Mouse (Mus musculus): Measurements from ENCODE around the gene Armc7. TPM values are rescaled to one million over a fixed set of nuclear protein-coding genes. Genes with fewer than 3 reads are reported as not detected.

The Armc7 gene
- total and polyA plus RNA-seq, 3 experiments: 6.0 to 24.4 (median 7.8) TPM

GRCm38 (mm10) chr11:115441417-115441816, 34.0 kb upstream of the Armc7 start:
- ATAC-seq (ENCODE audit: extremely low read depth, insufficient number of reproducible peaks, low FRiP score, poor library complexity, severe bottlenecking): no peak
- peaks cover 29% of the 10 kb centered on the region for H3K27me3 ChIP-seq (ENCODE audit: insufficient read depth, low read length)
- no peak for DNase-seq (ENCODE audit: low spot score)
- H3K36me3 ChIP-seq (replicated peaks): no peaks in the 10 kb centered on the region
- H3K4me1 ChIP-seq (ENCODE audit: insufficient read depth, low read depth, low read length): peaks cover 23% of the 10 kb centered on the region
- no peak overlapping the region for H3K4me3 ChIP-seq (ENCODE audit: low read depth, low read length)
- peaks cover 7% of the 10 kb centered on the region; the same call in 1 of the 2 replicates for H3K9me3 ChIP-seq (replicated peaks)
- no peak for TF ChIP-seq POLR2AphosphoS5 (IDR thresholded peaks at IDR 0.05; ENCODE audit: insufficient replicate concordance, low read depth, low read length)
- TF ChIP-seq GATA2 (IDR thresholded peaks at IDR 0.05; ENCODE audit: borderline replicate concordance, low read depth, low read length): no peak
- TF ChIP-seq CTCF (IDR thresholded peaks at IDR 0.05; ENCODE audit: low read depth, low read length): no peak
- TF ChIP-seq TAL1 (conservative IDR thresholded peaks at IDR 0.05; ENCODE audit: low read depth, low read length): no peak
- TF ChIP-seq GATA1 (IDR thresholded peaks at IDR 0.05; ENCODE audit: borderline replicate concordance, low read length): no peak

- Histone ChIP-seq H3K27me3 (ENCODE audit: insufficient read depth, low read length) (peaks cover 55% of the 10 kb centered on the region), H3K4me3 (ENCODE audit: low read depth, low read length) (no peak overlapping the region), H3K4me1 (ENCODE audit: insufficient read depth, low read depth, low read length) (no peaks in the 10 kb centered on the region), H3K36me3 (replicated peaks) (no peaks in the 10 kb centered on the region), H3K9me3 (replicated peaks) (no peaks in the 10 kb centered on the region)
- ATAC-seq (ENCODE audit: extremely low read depth, insufficient number of reproducible peaks, low FRiP score, poor library complexity, severe bottlenecking) (no peak), DNase-seq (ENCODE audit: low spot score) (no peak)
- TF ChIP-seq POLR2AphosphoS5 (IDR thresholded peaks at IDR 0.05; ENCODE audit: insufficient replicate concordance, low read depth, low read length) (no peak), TAL1 (conservative IDR thresholded peaks at IDR 0.05; ENCODE audit: low read depth, low read length) (no peak), GATA1 (IDR thresholded peaks at IDR 0.05; ENCODE audit: borderline replicate concordance, low read length) (no peak), CTCF (IDR thresholded peaks at IDR 0.05; ENCODE audit: low read depth, low read length) (no peak), GATA2 (IDR thresholded peaks at IDR 0.05; ENCODE audit: borderline replicate concordance, low read depth, low read length) (no peak)
Observed at GRCm38 (mm10) chr11:115446906-115447305, 28.6 kb upstream of the Armc7 start.

- ATAC-seq (ENCODE audit: extremely low read depth, insufficient number of reproducible peaks, low FRiP score, poor library complexity, severe bottlenecking) (no peak), DNase-seq (ENCODE audit: low spot score) (no peak)
- H3K27me3 ChIP-seq (ENCODE audit: insufficient read depth, low read length): peaks cover 55% of the 10 kb centered on the region
- TF ChIP-seq TAL1 (conservative IDR thresholded peaks at IDR 0.05; ENCODE audit: low read depth, low read length): no peak
- no peak for TF ChIP-seq CTCF (IDR thresholded peaks at IDR 0.05; ENCODE audit: low read depth, low read length)
- TF ChIP-seq POLR2AphosphoS5 (IDR thresholded peaks at IDR 0.05; ENCODE audit: insufficient replicate concordance, low read depth, low read length): no peak
- TF ChIP-seq GATA1 (IDR thresholded peaks at IDR 0.05; ENCODE audit: borderline replicate concordance, low read length): no peak
- TF ChIP-seq GATA2 (IDR thresholded peaks at IDR 0.05; ENCODE audit: borderline replicate concordance, low read depth, low read length): no peak
- no peaks in the 10 kb centered on the region for H3K36me3 ChIP-seq (replicated peaks)
- no peak overlapping the region for H3K4me3 ChIP-seq (ENCODE audit: low read depth, low read length)
- H3K4me1 ChIP-seq (ENCODE audit: insufficient read depth, low read depth, low read length): no peaks in the 10 kb centered on the region
- no peaks in the 10 kb centered on the region for H3K9me3 ChIP-seq (replicated peaks)
Observed at GRCm38 (mm10) chr11:115447321-115447885, 28.1 kb upstream of the Armc7 start.

GRCm38 (mm10) chr11:115448075-115448474, 27.4 kb upstream of the Armc7 start:
- Histone ChIP-seq H3K27me3 (ENCODE audit: insufficient read depth, low read length) (peaks cover 55% of the 10 kb centered on the region), H3K36me3 (replicated peaks) (no peaks in the 10 kb centered on the region), H3K4me3 (ENCODE audit: low read depth, low read length) (no peak overlapping the region), H3K9me3 (replicated peaks) (no peaks in the 10 kb centered on the region), H3K4me1 (ENCODE audit: insufficient read depth, low read depth, low read length) (no peaks in the 10 kb centered on the region)
- no peak for TF ChIP-seq CTCF (IDR thresholded peaks at IDR 0.05; ENCODE audit: low read depth, low read length)
- TF ChIP-seq POLR2AphosphoS5 (IDR thresholded peaks at IDR 0.05; ENCODE audit: insufficient replicate concordance, low read depth, low read length): no peak
- TF ChIP-seq TAL1 (conservative IDR thresholded peaks at IDR 0.05; ENCODE audit: low read depth, low read length): no peak
- TF ChIP-seq GATA1 (IDR thresholded peaks at IDR 0.05; ENCODE audit: borderline replicate concordance, low read length): no peak
- TF ChIP-seq GATA2 (IDR thresholded peaks at IDR 0.05; ENCODE audit: borderline replicate concordance, low read depth, low read length): no peak
- ATAC-seq (ENCODE audit: extremely low read depth, insufficient number of reproducible peaks, low FRiP score, poor library complexity, severe bottlenecking): no peak
- DNase-seq (ENCODE audit: low spot score): no peak

GRCm38 (mm10) chr11:115448998-115449397, 26.5 kb upstream of the Armc7 start:
- Histone ChIP-seq H3K9me3 (replicated peaks) (no peaks in the 10 kb centered on the region), H3K4me1 (ENCODE audit: insufficient read depth, low read depth, low read length) (no peaks in the 10 kb centered on the region), H3K4me3 (ENCODE audit: low read depth, low read length) (no peak overlapping the region), H3K27me3 (ENCODE audit: insufficient read depth, low read length) (peaks cover 54% of the 10 kb centered on the region), H3K36me3 (replicated peaks) (no peaks in the 10 kb centered on the region)
- TF ChIP-seq POLR2AphosphoS5 (IDR thresholded peaks at IDR 0.05; ENCODE audit: insufficient replicate concordance, low read depth, low read length) (no peak), CTCF (IDR thresholded peaks at IDR 0.05; ENCODE audit: low read depth, low read length) (no peak), TAL1 (conservative IDR thresholded peaks at IDR 0.05; ENCODE audit: low read depth, low read length) (no peak), GATA2 (IDR thresholded peaks at IDR 0.05; ENCODE audit: borderline replicate concordance, low read depth, low read length) (no peak), GATA1 (IDR thresholded peaks at IDR 0.05; ENCODE audit: borderline replicate concordance, low read length) (no peak)
- ATAC-seq (ENCODE audit: extremely low read depth, insufficient number of reproducible peaks, low FRiP score, poor library complexity, severe bottlenecking) (no peak), DNase-seq (ENCODE audit: low spot score) (no peak)

- ATAC-seq (ENCODE audit: extremely low read depth, insufficient number of reproducible peaks, low FRiP score, poor library complexity, severe bottlenecking): no peak
- Histone ChIP-seq H3K27me3 (ENCODE audit: insufficient read depth, low read length) (peaks cover 50% of the 10 kb centered on the region), H3K4me1 (ENCODE audit: insufficient read depth, low read depth, low read length) (no peaks in the 10 kb centered on the region), H3K4me3 (ENCODE audit: low read depth, low read length) (no peak overlapping the region), H3K9me3 (replicated peaks) (no peaks in the 10 kb centered on the region; the same call in 1 of the 2 replicates), H3K36me3 (replicated peaks) (no peaks in the 10 kb centered on the region)
- TF ChIP-seq CTCF (IDR thresholded peaks at IDR 0.05; ENCODE audit: low read depth, low read length) (no peak), GATA1 (IDR thresholded peaks at IDR 0.05; ENCODE audit: borderline replicate concordance, low read length) (no peak), POLR2AphosphoS5 (IDR thresholded peaks at IDR 0.05; ENCODE audit: insufficient replicate concordance, low read depth, low read length) (no peak), TAL1 (conservative IDR thresholded peaks at IDR 0.05; ENCODE audit: low read depth, low read length) (no peak), GATA2 (IDR thresholded peaks at IDR 0.05; ENCODE audit: borderline replicate concordance, low read depth, low read length) (no peak)
- no peak for DNase-seq (ENCODE audit: low spot score)
Observed at GRCm38 (mm10) chr11:115450176-115450575, 25.3 kb upstream of the Armc7 start.

Measured in G1E (cell line).